Mouse (Mus musculus): Measurements from ENCODE around the gene Dbp. TPM values are rescaled to one million over a fixed set of nuclear protein-coding genes. Genes with fewer than 3 reads are reported as not detected.

Gene Dbp
- polyA plus RNA-seq, 1 experiment from 2014 or later: 6.4 TPM

DNA sequence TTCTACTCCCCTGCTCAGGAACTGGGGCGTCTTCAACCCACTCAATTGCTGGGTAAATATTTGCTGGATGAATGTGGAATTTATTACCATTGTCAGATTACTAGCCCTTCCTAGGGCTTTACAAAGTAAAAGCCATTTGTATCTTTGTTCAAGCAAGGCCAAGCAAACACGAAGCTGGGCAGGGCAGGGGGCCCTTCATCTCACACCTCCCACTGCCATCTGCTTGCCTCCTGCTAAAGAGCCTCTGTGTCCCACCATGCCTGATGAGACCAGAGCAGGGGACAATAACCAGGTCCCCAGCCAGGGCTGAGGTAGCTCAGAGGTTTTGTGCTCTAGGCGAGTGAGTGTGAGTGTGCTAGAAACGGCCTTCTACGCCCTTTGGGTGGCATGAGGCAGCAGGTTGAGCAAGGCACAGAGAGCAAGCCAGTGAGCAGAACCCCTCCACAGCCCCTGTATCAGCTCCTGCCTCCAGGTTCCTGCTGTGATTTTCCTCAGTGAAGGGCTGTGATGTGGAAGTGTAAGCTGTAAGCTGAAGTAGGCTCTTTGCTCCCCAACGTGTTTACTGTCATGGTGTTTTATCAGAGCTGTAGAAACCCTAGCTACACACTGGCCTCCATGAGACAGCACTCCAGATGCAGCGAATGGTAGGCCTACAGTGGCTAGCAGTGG is 27.1 kb upstream of the Dbp start:
- H3K9me3 ChIP-seq (ENCODE audit: control insufficient read depth, low read depth, low read length): no peaks in the 10 kb centered on the region
- H3K27ac ChIP-seq (ENCODE audit: low read length): 0 out of 2 replicates have a peak overlapping the region, but pooled peaks have one; percentile 10
- H3K9ac ChIP-seq (replicated peaks; ENCODE audit: low read depth, low read length): no peak overlapping the region
- 50% methylated on average over 7 of the region's 7 CpGs for WGBS
- H3K4me3 ChIP-seq (ENCODE audit: low read depth, low read length): no peak overlapping the region
- H3K4me1 ChIP-seq (ENCODE audit: control insufficient read depth, insufficient read depth, low read length): peaks cover 6% of the 10 kb centered on the region; the same call in 1 of the 2 replicates
- H3K36me3 ChIP-seq (ENCODE audit: control insufficient read depth, insufficient read depth, low read length): no peaks in the 10 kb centered on the region
- peak; percentile 62 for ATAC-seq (ENCODE audit: insufficient number of reproducible peaks, insufficient read depth, low FRiP score, low read depth)
- no peak overlapping the region for H3K4me2 ChIP-seq (replicated peaks; ENCODE audit: low read depth, low read length)
- H3K27me3 ChIP-seq (ENCODE audit: control insufficient read depth, insufficient read depth, low read length): no peaks in the 10 kb centered on the region

DNA sequence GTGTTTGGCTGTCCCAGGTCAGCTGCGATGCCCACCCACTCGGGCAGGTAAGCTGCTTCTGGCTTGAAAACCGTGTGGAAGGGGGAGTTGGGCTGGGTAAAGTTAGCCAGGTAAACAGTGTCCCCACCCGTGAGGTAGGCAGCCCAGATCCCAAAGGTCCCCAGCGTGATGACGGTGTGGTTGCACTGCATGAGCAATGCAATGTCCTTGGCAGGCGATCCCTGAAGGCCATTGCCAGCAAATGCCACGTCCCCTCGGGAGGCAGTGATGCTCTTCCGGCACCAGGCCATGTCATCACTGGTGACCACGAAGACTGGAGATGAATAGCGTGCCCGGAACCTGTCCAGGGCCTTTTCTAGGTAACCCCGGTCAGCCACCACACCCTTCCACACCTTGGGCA is 26.4 kb upstream of the Dbp start:
- Histone ChIP-seq H3K4me3 (ENCODE audit: low read depth, low read length) (no peak overlapping the region), H3K9me3 (ENCODE audit: control insufficient read depth, low read depth, low read length) (no peaks in the 10 kb centered on the region), H3K9ac (replicated peaks; ENCODE audit: low read depth, low read length) (no peak overlapping the region), H3K36me3 (ENCODE audit: control insufficient read depth, insufficient read depth, low read length) (no peaks in the 10 kb centered on the region), H3K27ac (ENCODE audit: low read length) (no peak overlapping the region), H3K4me1 (ENCODE audit: control insufficient read depth, insufficient read depth, low read length) (peaks cover 6% of the 10 kb centered on the region; the same call in 1 of the 2 replicates), H3K4me2 (replicated peaks; ENCODE audit: low read depth, low read length) (no peak overlapping the region), H3K27me3 (ENCODE audit: control insufficient read depth, insufficient read depth, low read length) (no peaks in the 10 kb centered on the region)
- WGBS: 85% methylated on average over 14 of the region's 14 CpGs
- no peak for ATAC-seq (ENCODE audit: insufficient number of reproducible peaks, insufficient read depth, low FRiP score, low read depth)

DNA sequence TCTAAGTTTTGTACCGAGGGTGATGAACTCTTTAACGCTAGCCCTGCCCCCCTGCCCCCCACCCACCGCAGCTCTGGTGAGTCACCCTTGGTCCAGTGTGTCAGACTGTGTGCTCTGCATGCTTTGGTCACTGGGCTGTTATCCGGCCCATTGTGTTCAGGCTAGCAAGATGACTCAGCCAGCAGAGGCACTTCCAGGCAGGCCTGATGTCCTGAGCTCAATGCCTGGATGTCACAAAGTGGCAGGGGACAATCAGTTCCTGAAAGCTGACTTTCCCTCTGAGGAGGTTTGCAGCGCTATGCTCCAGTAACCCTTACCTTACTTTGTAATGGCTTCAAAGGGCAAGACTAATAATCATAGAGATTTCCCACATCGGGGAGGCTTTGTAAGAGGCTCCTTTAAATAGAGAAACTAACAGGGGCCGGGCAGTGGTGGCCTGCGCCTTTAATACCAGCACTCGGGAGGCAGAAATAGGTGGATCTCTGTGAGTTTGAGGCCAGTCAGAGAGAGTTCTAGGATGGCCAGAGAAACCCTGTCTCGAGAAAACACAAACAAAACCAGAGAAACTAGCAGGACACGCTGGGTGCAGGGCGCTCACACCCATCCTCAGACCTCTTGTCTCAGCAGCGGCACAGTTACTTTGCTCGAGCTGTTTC is 24.8 kb upstream of the Dbp start:
- H3K4me3 ChIP-seq (ENCODE audit: low read depth, low read length): no peak overlapping the region
- no peaks in the 10 kb centered on the region for H3K9me3 ChIP-seq (ENCODE audit: control insufficient read depth, low read depth, low read length)
- H3K9ac ChIP-seq (replicated peaks; ENCODE audit: low read depth, low read length): no peak overlapping the region
- no peak for ATAC-seq (ENCODE audit: insufficient number of reproducible peaks, insufficient read depth, low FRiP score, low read depth)
- no peaks in the 10 kb centered on the region for H3K36me3 ChIP-seq (ENCODE audit: control insufficient read depth, insufficient read depth, low read length)
- H3K27me3 ChIP-seq (ENCODE audit: control insufficient read depth, insufficient read depth, low read length): no peaks in the 10 kb centered on the region
- WGBS: 66% methylated on average over 14 of the region's 14 CpGs
- no peak overlapping the region for H3K4me2 ChIP-seq (replicated peaks; ENCODE audit: low read depth, low read length)
- H3K27ac ChIP-seq (ENCODE audit: low read length): peak overlapping the region; percentile 48; the same call in 1 of the 2 replicates
- H3K4me1 ChIP-seq (ENCODE audit: control insufficient read depth, insufficient read depth, low read length): peaks cover 10% of the 10 kb centered on the region; the same call in 1 of the 2 replicates

DNA sequence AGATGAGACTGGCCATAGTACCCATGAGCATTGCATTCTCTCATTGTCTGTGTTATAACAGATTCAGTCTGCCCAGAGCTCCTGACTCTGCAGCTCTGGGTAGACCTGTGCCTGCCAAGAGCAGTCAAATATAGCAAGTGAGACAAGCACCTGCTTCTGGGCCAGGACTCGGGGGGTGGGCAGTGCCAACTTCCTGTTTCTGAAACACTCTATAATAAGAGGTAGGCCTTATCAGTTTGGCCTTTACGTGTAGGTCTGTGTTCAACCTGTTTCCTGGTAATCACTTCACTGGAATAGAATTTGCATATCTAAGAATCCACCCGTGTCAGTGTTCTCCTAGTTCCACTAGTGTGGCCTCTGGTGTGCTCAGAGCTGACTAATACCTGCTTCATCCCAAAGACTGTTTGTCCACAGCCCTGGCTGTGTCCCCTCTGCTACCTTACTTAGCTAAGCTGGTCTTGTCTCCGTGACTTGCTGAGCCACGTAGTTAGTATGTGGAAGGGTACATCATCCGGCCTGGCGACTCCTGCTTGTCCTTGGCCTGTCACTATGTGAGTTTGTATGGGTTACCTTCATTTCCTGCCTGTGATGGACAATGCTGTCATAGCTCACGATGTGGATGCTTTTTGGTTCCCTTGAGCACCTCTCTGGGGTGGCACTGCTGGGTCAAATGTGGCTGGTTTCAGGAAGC is 23.7 kb upstream of the Dbp start:
- no peak overlapping the region for H3K4me2 ChIP-seq (replicated peaks; ENCODE audit: low read depth, low read length)
- no peaks in the 10 kb centered on the region for H3K27me3 ChIP-seq (ENCODE audit: control insufficient read depth, insufficient read depth, low read length)
- H3K9ac ChIP-seq (replicated peaks; ENCODE audit: low read depth, low read length): no peak overlapping the region
- WGBS: 81% methylated on average over 8 of the region's 8 CpGs
- no peaks in the 10 kb centered on the region for H3K9me3 ChIP-seq (ENCODE audit: control insufficient read depth, low read depth, low read length)
- peaks cover 21% of the 10 kb centered on the region for H3K4me1 ChIP-seq (ENCODE audit: control insufficient read depth, insufficient read depth, low read length)
- no peak overlapping the region for H3K27ac ChIP-seq (ENCODE audit: low read length)
- no peak overlapping the region for H3K4me3 ChIP-seq (ENCODE audit: low read depth, low read length)
- no peak for ATAC-seq (ENCODE audit: insufficient number of reproducible peaks, insufficient read depth, low FRiP score, low read depth)
- no peaks in the 10 kb centered on the region for H3K36me3 ChIP-seq (ENCODE audit: control insufficient read depth, insufficient read depth, low read length)

DNA sequence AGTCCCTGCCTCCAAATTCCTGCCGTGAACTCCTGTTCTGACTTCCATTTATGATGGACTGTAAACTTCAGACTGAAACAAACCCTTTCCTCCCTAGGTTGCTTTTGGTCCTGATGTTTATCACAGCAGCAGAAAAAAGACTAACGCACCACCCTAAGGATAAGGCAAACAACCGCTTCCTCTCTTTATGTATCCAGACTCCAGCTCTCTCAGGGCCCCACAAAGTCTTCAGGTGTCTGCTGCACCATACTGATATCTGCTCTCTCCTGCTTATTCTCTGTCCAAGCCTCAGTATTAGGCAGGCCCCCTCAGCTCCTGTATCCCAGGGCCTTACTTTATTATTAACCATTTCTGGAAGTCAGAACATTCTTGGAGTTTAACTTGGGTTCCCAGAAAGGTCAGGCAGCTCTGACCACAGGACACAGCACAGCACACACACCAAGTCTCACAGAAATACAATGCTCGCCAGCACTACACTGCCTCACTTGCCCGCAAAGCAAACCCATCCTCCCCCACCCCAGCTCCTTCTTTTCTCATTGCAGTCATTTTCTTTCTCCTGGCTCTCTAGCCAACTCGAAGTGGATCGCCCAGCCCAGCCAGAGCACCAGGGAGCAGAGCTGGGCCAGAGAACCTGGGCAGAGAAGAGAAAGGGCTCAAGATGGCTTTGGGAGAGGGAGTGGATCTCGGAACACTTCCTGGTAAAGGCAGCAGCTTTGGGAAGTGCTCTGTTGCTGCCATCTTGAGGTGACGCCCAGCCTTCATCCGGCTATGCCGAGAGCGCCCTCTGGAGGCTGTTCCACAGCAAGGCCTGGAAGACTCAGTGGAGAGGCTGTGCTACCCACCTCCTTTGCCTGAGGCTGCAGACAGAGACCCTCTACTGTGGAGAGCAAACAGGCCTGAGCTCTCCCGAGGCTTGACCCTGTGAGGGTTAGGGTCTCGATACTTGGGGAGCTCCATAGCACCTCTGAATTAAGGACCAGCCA is 22.5 kb upstream of the Dbp start:
- WGBS: 29% methylated on average over 14 of the region's 14 CpGs
- no peaks in the 10 kb centered on the region for H3K27me3 ChIP-seq (ENCODE audit: control insufficient read depth, insufficient read depth, low read length)
- ATAC-seq (ENCODE audit: insufficient number of reproducible peaks, insufficient read depth, low FRiP score, low read depth): peak; percentile 56
- H3K36me3 ChIP-seq (ENCODE audit: control insufficient read depth, insufficient read depth, low read length): no peaks in the 10 kb centered on the region
- H3K4me2 ChIP-seq (replicated peaks; ENCODE audit: low read depth, low read length): peak overlapping the region; percentile 26; the same call in 1 of the 2 replicates
- no peak overlapping the region for H3K9ac ChIP-seq (replicated peaks; ENCODE audit: low read depth, low read length)
- peaks cover 28% of the 10 kb centered on the region for H3K4me1 ChIP-seq (ENCODE audit: control insufficient read depth, insufficient read depth, low read length)
- H3K9me3 ChIP-seq (ENCODE audit: control insufficient read depth, low read depth, low read length): no peaks in the 10 kb centered on the region
- no peak overlapping the region for H3K4me3 ChIP-seq (ENCODE audit: low read depth, low read length)
- H3K27ac ChIP-seq (ENCODE audit: low read length): peak overlapping the region; percentile 24; the same call in 1 of the 2 replicates

DNA sequence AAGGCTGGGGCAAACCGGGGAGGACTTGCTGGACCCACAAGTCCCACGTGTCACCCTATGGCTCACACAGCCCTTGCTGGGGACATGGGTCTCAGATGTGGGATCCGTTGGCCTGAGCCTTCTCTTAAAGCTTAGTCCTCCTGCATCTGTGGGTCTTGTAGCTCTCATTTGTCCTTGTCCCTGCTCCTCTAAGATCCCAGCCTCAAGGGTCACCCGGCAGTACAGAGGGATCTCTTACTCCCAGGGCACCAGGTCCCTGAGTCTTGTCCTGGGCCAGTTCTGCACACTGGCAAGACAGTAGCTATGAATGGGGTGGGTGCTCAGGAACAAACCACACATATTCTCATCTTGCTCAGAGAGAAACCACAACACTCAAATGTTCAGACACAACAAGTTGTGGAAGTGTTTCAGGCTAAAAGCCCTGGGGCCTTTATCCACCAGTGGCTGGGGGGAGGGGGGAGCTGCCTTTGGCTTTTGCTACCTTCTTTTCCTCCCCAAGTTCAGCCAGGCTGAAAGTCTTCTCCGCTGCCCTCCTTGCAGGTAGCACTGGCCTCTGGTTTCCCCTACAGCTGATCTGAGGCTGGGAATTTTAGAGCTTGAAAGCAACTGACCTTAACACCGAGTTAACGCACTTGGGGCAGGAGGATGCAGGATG is 21.4 kb upstream of the Dbp start, which contains the start of gene Ntn5:
Gene Ntn5, plus strand, starts transcription at position 627 of the 655 bp plus-strand sequence.
- H3K27me3 ChIP-seq (ENCODE audit: control insufficient read depth, insufficient read depth, low read length): no peaks in the 10 kb centered on the region
- no peak within 1 kb of the TSS for H3K4me2 ChIP-seq (replicated peaks; ENCODE audit: low read depth, low read length)
- no peak within 1 kb of the TSS for H3K9ac ChIP-seq (replicated peaks; ENCODE audit: low read depth, low read length)
- H3K27ac ChIP-seq (ENCODE audit: low read length): no peak within 1 kb of the TSS; the same call in 1 of the 2 replicates
- 68% methylated on average over 7 of the region's 7 CpGs for WGBS
- H3K9me3 ChIP-seq (ENCODE audit: control insufficient read depth, low read depth, low read length): no peaks in the 10 kb centered on the region
- ATAC-seq (ENCODE audit: insufficient number of reproducible peaks, insufficient read depth, low FRiP score, low read depth): no peak
- peaks cover 28% of the 10 kb centered on the region for H3K4me1 ChIP-seq (ENCODE audit: control insufficient read depth, insufficient read depth, low read length)
- no peaks in the 10 kb centered on the region for H3K36me3 ChIP-seq (ENCODE audit: control insufficient read depth, insufficient read depth, low read length)
- H3K4me3 ChIP-seq (ENCODE audit: low read depth, low read length): no peak within 1 kb of the TSS

DNA sequence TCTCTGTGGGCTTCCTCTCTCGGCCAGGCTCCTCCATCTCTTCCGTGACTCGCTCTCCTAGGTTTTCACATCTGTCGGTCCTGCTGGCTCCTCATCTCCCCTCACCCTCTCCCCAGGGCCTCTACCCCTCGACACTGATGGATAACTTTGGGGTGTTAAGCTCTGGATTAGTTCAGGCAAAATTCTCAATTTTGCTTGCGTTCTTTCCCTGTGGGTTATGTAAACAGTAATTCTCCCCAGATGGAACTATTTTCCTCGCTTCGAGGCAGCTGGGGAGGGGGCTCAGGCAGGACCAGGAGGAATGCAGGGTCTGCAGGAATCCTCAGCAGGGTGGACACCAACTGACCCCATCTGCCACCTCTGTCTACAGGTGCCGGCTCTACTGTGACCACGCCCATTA is 19.1 kb upstream of the Dbp start:
- no peak for ATAC-seq (ENCODE audit: insufficient number of reproducible peaks, insufficient read depth, low FRiP score, low read depth)
- Histone ChIP-seq H3K27me3 (ENCODE audit: control insufficient read depth, insufficient read depth, low read length) (no peaks in the 10 kb centered on the region), H3K9me3 (ENCODE audit: control insufficient read depth, low read depth, low read length) (no peaks in the 10 kb centered on the region), H3K9ac (replicated peaks; ENCODE audit: low read depth, low read length) (no peak overlapping the region), H3K4me3 (ENCODE audit: low read depth, low read length) (no peak overlapping the region), H3K4me1 (ENCODE audit: control insufficient read depth, insufficient read depth, low read length) (peaks cover 28% of the 10 kb centered on the region), H3K27ac (ENCODE audit: low read length) (peak overlapping the region; percentile 40; the same call in 1 of the 2 replicates), H3K36me3 (ENCODE audit: control insufficient read depth, insufficient read depth, low read length) (no peaks in the 10 kb centered on the region), H3K4me2 (replicated peaks; ENCODE audit: low read depth, low read length) (no peak overlapping the region; the same call in 1 of the 2 replicates)
- WGBS: 15% methylated on average over 10 of the region's 10 CpGs
